Mouse (Mus musculus) adrenal gland (tissue): ENCODE data around the gene Snta1.

Experiments used
- intact Hi-C: fragments of 180-260 bp; cut with DNase I; formaldehyde crosslinking; loops from one replicate; pipeline ENCODE4 v1.15.1; 2025

The Snta1 gene

DNA sequence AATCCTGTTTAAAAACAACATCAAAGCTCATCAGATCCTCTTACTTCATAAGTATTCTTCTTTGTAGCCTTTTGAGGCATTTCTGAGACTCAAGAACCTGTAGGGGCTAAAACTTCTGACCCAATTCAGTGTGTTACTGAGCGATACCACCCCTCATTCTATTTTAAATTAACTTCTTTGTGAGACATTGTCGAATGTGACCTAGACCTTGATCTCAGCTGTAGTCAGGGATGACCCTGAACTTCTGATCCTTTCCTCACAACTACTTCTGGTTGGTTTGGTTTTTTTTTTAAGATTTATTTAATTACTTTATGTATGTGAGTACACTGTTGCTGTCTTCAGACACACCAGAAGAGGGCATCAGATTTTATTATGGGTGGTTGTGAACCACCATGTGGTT, 15.6 kb upstream of the Snta1 start:
- intact Hi-C loops = no loop called here

DNA sequence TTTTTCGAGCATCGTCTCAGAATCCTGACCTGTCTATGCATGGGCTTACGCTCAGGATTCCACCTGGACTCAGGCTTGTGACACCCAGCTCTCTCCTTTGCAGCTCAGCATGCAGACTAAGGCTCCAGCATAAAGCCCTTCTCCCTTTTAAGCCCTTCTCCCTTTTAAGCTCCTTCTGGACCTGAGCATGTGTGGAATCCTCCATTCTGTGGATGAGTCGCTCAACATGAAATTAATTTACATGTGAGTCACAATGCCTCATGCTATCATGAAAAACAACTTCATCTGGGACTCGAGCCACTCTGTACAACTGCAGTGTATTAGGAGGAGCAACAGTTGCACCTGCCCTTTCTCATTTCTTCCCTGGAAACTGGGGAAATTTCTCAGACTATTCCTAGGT, 14.3 kb upstream of the Snta1 start:
- intact Hi-C loops = no loop called here

DNA sequence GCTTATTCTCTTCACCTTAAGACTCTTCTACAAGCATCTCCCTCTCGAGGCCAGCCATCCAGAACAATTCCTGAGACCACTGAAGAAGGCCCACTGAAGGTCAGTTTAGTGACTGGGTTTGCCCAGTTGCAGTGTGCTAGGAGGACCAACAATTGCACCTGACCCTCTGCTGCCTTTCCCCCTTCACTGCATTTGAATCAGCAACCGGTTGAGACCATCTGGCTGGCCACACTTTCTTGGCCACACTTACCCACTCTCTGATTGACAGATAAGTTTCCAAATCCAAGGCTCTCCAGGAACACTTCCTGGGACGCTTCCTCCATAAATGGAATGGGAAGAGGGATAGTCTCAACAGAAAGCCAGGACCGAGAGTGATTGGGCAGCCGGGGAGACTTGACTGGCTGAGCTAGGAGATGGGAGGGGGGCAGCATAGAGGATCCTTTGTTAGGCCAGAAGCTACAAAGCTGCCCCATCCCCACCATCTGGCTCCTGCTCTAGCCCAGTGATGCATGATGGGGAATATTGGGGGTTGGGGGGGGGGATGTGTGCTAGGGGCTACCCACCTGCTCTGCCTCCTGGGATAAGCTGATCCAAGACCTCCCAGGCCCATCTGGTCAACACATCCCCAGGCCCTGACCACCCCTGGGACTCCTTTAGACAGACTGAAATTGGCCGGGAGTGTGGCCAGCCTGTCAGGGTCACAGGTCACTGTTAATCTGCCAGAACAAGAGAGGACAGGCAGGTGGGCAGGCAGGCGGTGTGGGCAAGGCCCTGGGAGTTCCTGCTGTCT, 13.2 kb upstream of the Snta1 start:
- intact Hi-C loops = no loop called here

DNA sequence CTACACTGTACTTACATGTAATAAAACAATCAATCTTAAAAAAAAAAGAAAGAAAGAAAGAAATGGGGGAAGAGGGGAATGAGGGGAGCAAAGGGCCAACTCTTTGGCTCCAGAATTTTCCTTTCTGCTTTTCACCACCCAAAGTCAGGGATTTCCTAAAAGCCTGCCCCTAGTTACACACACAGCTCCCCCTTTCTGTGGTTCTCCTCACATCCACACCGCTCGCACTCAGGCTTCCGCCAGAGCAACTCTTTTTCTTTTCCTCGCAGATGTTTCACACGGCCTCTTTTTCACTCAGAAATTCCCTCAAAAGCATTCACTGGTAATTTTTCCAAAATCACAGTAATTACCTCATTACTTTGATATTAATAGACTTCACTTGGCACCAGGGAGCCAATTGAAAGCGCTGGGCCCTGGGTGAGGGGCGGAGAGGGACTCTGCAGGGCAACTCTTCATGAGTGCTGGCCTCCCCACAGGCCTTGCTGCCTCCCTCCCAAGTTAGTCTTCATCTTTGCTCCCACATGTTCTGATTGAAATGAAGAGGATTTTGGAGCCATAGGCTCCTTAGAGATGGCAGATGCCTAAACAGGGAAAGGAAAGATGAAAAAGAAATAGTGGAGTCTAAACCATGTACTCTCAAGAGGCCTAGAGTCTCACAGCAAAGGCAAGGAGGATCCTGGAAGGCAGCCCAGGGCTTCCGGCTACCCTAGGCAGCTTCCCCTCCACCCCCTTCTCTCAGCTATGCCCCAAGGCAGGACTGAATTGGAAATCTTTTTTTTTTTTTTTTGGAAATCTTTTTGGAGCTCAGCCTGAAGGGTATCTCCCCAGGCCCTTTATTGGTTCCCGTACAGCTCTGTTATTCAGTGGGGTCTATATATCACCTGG, 12.0 kb upstream of the Snta1 start:
- intact Hi-C loops = no loop called here

DNA sequence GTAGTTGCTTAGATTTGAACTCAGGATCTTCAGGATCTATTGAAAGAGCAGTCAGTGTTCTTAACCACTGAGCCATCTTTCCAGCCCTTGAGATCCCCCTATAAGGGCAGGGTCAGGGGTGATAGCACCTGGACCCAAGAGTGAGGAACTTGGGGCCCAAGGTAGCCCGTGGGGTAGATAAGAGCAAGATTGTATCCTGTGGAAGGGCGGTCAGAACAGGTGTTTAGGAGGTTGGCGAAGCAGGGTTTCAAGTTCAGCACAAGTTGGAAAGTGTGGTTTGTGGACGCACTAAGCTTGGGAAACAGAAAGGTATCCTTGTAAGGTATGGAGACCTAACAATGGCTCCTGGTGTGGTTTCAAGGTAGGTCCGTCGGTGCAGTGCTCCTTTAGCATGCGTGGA, 10.1 kb upstream of the Snta1 start:
- intact Hi-C loops = no loop called here

DNA sequence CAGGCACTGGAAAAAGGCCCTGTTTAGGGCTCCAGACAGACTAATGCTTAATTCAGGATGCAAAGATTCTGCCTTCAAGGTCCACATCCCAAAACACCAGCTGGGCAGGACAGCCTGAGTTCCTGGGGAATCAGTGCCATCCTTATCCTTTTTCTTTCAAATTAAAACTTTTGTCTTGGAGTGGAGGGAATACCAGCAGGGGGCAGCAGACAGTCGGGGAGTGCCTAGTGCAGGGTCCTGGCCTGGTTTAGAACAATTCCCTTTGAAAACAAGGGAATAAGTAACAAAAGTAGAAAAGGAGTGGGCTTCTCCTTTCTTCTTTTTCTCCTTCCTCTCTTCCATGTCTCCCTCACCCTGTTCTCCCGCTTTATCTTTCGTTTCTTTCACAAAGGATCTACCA, 9.2 kb upstream of the Snta1 start:
- intact Hi-C loops = loop anchor here (2.0 kb wide), 1 partner anchor 124 kb away; no protein-coding TSS in a partner anchor

DNA sequence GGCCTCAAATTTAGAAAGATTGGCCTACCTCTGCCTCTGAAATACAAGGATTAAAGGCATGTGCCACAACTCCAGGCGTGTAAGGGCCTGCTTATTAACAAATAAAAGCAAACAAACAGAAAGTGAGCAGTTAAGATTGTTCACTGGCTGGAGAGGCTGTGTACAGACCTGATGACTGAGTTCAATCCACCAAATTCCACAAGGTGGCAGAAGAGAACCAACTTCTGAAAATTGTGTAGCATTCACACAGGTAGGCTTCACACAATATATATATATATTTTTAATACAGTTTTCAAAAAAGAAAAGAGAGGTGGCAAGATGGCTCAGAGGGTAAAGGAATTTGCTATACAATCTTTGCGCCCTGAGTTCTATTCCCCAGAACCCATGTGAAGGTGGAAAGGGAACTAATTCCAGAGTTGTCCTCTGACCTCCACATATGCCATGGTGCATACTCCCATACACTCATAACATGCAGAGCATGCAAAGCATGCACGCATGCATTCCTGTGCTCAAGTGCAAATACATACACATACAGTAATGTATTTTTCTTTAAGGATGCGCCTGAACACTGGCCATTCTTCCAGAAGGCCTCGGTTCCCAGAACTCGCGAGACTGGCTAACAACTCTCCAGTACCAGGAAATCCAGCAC, 4.2 kb upstream of the Snta1 start:
- intact Hi-C loops = loop anchor here (5.0 kb wide), 2 partner anchors 200 to 530 kb away; partner anchors contain the start of genes 4930519P11Rik and Zfp341

DNA sequence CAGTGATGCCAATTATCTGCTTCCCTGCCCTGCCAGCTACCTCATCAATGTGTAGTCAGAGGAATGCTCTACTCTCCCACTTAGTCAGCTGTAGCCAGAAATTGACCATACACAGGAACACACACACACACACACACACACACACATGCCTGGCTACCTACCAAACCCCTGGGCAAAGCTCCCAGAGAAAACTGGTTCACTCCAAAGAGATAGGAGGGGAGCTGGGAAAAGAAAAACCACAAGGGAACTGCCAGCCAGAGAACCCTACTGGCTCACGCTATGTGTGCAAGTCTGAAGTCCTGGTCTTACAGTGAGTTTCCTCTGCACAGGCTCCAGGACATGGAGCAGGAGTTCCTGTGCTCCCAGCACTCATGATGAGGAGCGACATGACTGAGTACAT, 2.5 kb upstream of the Snta1 start:
- intact Hi-C loops = loop anchor here (5.0 kb wide), 2 partner anchors 202 to 532 kb away; partner anchors contain the start of genes 4930519P11Rik and Zfp341

DNA sequence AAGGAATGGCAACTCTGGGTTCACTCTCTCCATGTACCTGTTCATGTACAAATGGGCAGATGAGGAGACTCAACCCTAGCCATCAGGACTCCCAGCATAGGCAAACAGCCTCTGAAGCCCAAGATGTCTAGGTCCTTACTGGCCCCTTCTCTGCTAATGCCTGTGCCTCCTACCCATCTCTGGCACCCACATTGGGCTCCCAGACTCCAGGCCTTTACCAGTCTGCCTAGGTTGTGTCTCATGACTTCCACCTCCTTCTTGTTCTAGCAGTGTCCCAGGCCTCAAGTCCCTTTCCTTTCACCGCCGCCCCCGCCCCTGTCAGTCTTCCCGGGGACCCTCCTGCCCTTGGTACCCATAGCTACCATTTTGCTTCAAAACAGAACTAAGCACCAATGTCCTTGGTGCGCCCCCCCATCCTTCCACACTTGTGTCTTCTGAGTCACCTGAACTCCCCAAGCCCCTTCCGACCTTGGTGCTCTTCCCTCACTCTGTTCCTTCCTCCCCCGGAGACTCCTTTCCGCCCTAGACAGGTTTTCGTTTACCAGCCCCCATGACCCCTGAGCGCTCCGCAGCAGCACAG, 746 bp downstream of the Snta1 start:
- intact Hi-C loops = no loop called here

DNA sequence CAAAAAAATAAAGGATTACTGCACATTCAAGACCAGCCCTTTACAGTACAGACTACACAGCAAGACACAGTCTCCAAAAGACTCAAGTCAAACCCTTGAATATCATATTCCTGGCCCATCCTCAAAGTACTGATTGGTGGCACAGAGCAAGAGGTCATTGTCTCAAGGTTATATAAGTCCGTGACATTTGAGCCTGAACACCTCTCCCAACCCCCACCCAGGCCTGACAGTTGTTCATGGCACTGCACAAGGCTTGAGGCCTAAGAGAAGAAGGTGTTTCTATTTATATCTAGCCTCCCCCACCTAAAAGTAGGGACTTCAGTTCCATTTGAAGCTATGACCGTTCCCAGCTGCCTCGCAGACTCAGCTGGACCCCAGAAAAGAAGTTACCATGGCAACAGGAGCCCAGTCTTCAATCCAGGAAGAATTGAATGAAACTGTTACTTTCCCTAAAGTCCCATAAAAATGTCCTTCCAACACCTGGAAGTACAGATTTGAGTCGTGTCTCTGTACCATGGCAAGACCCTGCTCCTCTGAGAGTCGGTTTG, 2.4 kb downstream of the Snta1 start:
- intact Hi-C loops = no loop called here

DNA sequence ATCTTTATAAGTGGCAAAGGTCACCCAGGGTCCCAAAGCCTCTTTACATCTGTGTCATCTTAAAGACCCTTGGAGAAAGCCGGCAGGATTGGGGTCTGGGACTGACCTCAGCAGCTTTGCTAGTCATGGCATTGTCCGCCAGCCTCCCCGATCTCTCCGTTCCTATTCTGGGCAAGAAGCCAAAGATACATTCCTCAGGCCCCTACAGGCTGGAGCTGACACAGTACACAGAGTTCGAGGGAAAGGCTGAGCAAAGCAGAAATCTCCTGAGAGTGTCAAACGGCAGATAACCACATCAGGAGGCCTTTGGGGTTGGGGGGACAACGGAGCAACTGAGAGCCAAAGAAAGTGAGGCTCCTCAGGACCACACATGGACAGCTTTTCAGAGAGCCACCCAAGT, 5.1 kb downstream of the Snta1 start:
- intact Hi-C loops = no loop called here

DNA sequence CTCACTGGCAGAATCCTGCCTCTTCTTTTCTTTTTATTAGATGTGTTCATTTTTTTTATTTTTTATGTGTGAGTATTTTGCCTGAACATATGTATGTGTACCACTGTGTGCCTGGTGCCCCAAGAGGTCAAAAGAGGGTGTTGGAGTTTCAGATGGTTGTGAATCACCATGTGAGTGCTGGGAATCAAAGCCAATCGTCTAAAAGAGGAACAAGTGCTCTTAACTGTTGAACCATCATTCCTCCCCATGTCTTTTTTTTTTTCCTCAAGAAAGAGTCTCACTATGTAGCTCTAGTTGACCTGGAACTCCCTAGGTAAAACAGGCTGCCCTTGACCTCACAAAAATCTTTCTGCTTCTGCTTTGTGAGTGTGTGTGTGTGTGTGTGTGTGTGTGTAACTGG, 5.9 kb downstream of the Snta1 start:
- intact Hi-C loops = no loop called here

DNA sequence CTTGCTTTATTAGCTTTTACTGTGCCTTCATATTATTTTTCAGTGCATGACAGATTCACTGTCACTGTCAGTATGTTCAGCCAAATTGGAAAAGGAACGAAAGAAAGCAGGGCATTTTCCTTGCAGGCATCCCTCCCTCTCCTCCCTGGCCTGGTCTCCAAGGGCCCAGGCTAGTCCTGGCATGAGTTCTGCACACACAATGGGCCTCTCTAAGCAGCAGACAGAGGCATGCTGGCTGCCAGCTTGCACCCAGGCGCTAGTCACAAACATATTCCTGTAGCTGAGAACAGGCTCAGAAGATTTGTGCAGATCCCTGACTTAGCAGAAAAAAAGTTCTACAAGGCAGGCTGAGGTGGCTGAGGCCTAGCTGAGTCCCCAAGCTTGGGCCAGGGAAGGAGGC, 8.6 kb downstream of the Snta1 start:
- intact Hi-C loops = no loop called here

DNA sequence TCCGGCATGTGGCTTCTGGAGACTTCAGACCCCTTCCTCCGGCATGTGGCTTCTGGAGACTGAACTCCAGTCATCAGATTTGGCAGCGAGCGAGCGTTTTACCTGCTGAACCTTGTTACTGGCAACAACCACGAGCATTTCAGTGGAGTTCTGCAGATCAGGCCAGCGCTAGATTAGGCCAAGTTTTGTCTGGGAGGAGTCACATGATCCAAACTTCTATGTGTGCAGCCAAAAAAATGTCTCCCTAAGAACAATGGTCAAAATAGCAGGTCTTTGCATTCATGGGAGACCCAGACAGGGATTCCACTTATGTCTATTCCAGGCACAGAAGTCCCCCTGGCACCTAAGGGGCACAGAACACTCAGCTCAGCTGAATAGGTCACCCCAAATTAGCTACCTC, 9.6 kb downstream of the Snta1 start:
- intact Hi-C loops = no loop called here

DNA sequence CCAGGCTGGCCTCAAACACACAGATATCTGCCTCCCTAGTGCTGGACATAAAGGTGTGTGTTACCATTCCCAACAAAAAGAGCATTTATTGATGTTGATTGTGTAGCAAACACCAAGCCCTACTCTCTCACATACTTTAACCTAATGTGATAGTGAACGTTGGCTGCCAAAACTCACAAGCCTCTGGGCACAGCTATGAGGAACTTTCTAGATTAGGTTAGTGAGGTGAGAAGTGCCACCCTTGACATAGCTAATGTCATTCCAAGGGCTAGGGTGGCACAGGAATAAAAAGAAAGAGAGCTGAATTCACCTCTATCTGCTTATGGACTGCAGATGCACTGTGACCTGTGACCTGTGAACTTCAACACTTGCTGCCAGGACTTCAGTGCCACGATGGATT, 11.4 kb downstream of the Snta1 start:
- intact Hi-C loops = no loop called here

DNA sequence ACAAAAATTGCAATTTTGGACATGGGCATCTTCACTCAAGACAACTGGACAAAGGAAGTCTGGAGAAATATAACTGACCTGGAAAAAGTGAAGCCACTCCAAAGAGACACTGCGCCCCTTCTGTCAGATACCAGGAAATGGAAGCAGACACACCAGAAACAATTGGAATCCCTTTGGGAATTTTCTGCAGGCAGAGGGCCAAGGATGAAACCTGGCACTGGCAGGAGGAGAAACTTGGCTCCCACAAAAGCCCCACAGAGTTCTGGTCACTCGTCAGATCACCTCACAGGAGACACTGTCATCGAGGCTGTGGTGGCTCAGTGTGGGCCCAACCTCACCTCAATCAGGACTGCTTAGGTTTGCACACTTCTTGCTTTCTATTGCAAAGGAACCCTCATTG, 13.3 kb downstream of the Snta1 start:
- intact Hi-C loops = no loop called here

DNA sequence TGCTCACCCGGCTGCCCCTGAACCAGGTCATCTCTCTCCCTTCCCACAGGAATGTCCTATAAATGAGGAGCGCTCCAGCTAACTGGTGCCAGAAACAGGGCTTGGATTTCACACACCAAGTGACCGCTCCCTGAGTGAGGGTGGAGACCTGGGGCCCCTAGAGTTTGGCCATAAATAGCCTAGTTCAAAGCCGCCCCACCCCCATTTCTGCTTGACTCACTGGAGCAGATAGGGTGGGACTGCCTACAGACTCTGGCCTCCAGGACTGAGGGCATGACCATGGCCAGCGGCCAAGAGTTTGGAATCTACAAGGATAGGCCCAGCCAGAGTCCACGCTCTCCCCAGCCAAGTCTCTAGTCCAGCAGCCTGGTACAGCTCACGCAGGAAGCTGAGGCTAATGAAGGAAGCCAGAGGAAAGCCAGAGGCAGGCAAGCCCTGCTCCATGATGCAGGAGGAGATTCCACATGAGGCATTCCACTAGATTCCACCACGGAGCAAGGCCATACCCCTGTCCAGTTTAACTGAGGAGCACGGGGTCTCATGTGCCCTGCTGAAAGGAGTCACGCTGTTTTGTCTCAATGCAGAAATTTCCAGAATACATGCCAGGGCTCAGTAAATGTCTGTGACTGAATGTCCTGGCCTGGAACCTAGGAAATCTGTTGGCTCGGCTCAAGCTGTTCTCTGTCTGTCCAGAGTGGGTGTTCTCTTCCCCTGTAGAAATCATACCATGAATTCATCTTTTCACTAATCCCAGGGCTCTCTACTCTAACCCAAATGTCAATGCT, 17.5 kb downstream of the Snta1 start:
- intact Hi-C loops = no loop called here

DNA sequence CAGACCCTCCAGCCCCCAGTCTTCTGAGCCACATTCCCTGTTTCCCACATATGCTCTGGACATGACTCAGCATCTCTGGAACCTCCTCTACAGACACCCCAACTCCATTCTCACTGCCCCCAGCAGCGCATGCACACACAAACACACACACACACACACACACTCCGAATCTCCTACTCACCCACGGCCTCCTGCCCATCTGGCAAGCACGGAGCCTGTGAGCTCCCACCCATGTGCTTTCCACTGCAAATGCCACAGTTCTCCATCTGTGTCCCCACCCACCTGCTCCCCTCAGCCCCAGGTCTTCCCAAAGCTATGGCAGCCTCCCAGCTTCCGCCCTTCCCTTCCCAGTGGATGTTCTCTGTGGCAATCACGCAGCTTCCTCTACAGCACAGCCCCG, 28.8 kb downstream of the Snta1 start:
- intact Hi-C loops = loop anchor here (10.0 kb wide), 1 partner anchor 164 kb away; no protein-coding TSS in a partner anchor

DNA sequence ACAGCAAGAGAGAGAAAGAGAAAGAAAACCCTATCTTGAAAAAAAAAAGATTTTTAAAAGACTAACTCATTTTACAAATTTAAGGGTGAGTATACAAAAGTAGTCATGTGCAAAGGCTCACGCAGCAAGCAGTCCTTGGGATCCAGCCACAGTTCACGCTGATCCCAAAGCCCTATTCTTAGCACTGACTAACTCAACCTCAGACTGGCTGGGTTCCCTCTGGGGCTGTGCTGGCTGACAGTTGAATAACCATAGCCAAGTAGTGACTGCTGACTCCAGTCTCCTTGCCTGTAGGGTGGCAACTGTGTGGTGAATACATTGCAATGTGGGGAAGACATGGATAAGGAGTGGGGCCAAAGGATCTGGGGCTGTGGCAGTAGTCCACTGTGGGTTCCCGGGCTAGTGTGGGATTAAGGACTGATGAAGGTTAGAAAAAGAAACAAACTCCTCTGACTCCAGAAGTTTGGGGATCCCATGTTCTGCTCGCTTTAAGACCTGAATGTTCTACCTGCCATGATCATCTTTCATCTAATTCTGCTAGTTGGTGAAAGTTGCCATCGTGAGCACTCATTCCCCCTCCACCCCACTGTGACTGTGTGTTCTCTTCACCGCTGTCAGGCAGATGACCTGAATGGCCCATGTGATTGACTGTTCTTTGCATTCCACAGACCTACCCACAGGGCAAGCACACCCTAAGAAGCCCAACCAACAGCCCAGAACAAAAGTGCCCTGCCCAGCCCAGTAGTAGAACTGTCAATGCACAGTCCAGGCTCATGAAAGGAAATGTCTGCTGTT, 32.9 kb downstream of the Snta1 start:
- intact Hi-C loops = loop anchor here (10.0 kb wide), 1 partner anchor 160 kb away; no protein-coding TSS in a partner anchor
